Mouse (Mus musculus): Measurements from ENCODE around the gene Rgs7bp. TPM values are rescaled to one million over a fixed set of nuclear protein-coding genes. Genes with fewer than 3 reads are reported as not detected.

Rgs7bp gene
- total RNA-seq (2021): 100 to 1,000 TPM; 164 to 171 TPM
- long read RNA-seq, experiment 1, full-length matches to known transcripts: 82 of 123 reads
- long read RNA-seq, experiment 1, partial matches to known transcripts: 8 of 123 reads
- long read RNA-seq, experiment 1, other reads (novel, unspliced or antisense): 33 of 123 reads
- long read RNA-seq, experiment 2, full-length matches to known transcripts: 68 of 97 reads
- long read RNA-seq, experiment 2, partial matches to known transcripts: 2 of 97 reads
- long read RNA-seq, experiment 2, other reads (novel, unspliced or antisense): 27 of 97 reads

GRCm38 (mm10) chr13:105054181-105054940, at the start of gene Rgs7bp:
Gene Rgs7bp (minus strand): TSS chr13:105054930.
- peak; percentile 66 to 82 for DNase-seq (ENCODE audit: low spot score in 2 of 2)

GRCm38 (mm10) chr13:105104385-105104784, 49.7 kb upstream of the Rgs7bp start:
- DNase-seq (ENCODE audit: low spot score in 2 of 2): no peak

GRCm38 (mm10) chr13:105100705-105101104, 46.0 kb upstream of the Rgs7bp start:
- DNase-seq (ENCODE audit: low spot score in 2 of 2): no peak

GRCm38 (mm10) chr13:105096316-105096715, 41.6 kb upstream of the Rgs7bp start:
- no peak for DNase-seq (ENCODE audit: low spot score in 2 of 2)

GRCm38 (mm10) chr13:105089276-105089675, 34.5 kb upstream of the Rgs7bp start:
- DNase-seq (ENCODE audit: low spot score in 2 of 2): no peak

GRCm38 (mm10) chr13:105081862-105082261, 27.1 kb upstream of the Rgs7bp start, which contains the start of gene 4933425L06Rik:
Gene 4933425L06Rik (plus strand): TSS chr13:105082122.
- no peak for DNase-seq (ENCODE audit: low spot score in 2 of 2)

GRCm38 (mm10) chr13:105066890-105067845, 12.4 kb upstream of the Rgs7bp start:
- no peak for DNase-seq (ENCODE audit: low spot score in 2 of 2)

GRCm38 (mm10) chr13:105066119-105066518, 11.4 kb upstream of the Rgs7bp start:
- DNase-seq (ENCODE audit: low spot score in 2 of 2): no peak

GRCm38 (mm10) chr13:105055374-105055773, 644 bp upstream of the Rgs7bp start:
- DNase-seq (ENCODE audit: low spot score in 2 of 2): no peak

GRCm38 (mm10) chr13:105054941-105055309, 195 bp upstream of the Rgs7bp start:
- no peak for DNase-seq (ENCODE audit: low spot score in 2 of 2)

GRCm38 (mm10) chr13:105053618-105054017, 1.1 kb downstream of the Rgs7bp start:
- DNase-seq (ENCODE audit: low spot score in 2 of 2): peak; percentile 27 to 40

GRCm38 (mm10) chr13:105051432-105051831, 3.3 kb downstream of the Rgs7bp start:
- DNase-seq (ENCODE audit: low spot score in 2 of 2): peak; percentile 40 to 73

- peak in 1 of 2 experiments; percentile 44 for DNase-seq (ENCODE audit: low spot score in 2 of 2)
These were observed 6.1 kb downstream of the Rgs7bp start for GRCm38 (mm10) chr13:105048662-105049061.

- DNase-seq (ENCODE audit: low spot score in 2 of 2): no peak
These were observed 7.4 kb downstream of the Rgs7bp start for GRCm38 (mm10) chr13:105047377-105047776.

GRCm38 (mm10) chr13:105043882-105044281, 10.8 kb downstream of the Rgs7bp start:
- no peak for DNase-seq (ENCODE audit: low spot score in 2 of 2)

GRCm38 (mm10) chr13:105038334-105038733, 16.4 kb downstream of the Rgs7bp start:
- DNase-seq (ENCODE audit: low spot score in 2 of 2): peak; percentile 27 to 31

- DNase-seq (ENCODE audit: low spot score in 2 of 2): peak; percentile 57 to 71
These were observed 16.9 kb downstream of the Rgs7bp start for GRCm38 (mm10) chr13:105037816-105038215.

GRCm38 (mm10) chr13:105031882-105032281, 22.8 kb downstream of the Rgs7bp start:
- no peak for DNase-seq (ENCODE audit: low spot score in 2 of 2)

- no peak for DNase-seq (ENCODE audit: low spot score in 2 of 2)
These were observed 26.5 kb downstream of the Rgs7bp start for GRCm38 (mm10) chr13:105028276-105028675.

GRCm38 (mm10) chr13:105016577-105016976, 38.2 kb downstream of the Rgs7bp start:
- DNase-seq (ENCODE audit: low spot score in 2 of 2): no peak

- no peak for DNase-seq (ENCODE audit: low spot score in 2 of 2)
These were observed 38.9 kb downstream of the Rgs7bp start for GRCm38 (mm10) chr13:105015710-105016404.
